Mouse (Mus musculus) lung, embryonic 15.5 days (tissue): ENCODE data around the gene Tmem176a. TPM values are rescaled to one million over a fixed set of nuclear protein-coding genes. Genes with fewer than 3 reads are reported as not detected.

Source experiments
- ATAC-seq: fragments of 200-750 bp; cut with Nextera tagmentation; 2 replicates; pipeline ENCODE4 v1.8.0; 2017; ENCODE audit warnings: moderate number of reproducible peaks, borderline replicate concordance; ENCODE audit not compliant: low FRiP score, low TSS enrichment; ENCODE audit errors: extremely low read depth
- H3K27ac ChIP-seq: fragments of 300-500 bp; sonication (generic); 2 replicates; pipeline ENCODE4 v1.5.1; 2015; ENCODE audit warnings: moderate library complexity, mild to moderate bottlenecking, inconsistent platforms
- H3K27me3 ChIP-seq: fragments of 300-500 bp; sonication (generic); 2 replicates; pipeline ENCODE4 v1.6.1; 2015; ENCODE audit warnings: inconsistent platforms
- H3K36me3 ChIP-seq: fragments of 300-500 bp; sonication (generic); 2 replicates; pipeline ENCODE4 v1.6.1; 2015; ENCODE audit warnings: inconsistent platforms
- H3K4me1 ChIP-seq: fragments of 300-500 bp; sonication (generic); 2 replicates; pipeline ENCODE4 v1.6.1; 2015; ENCODE audit warnings: inconsistent platforms
- H3K4me2 ChIP-seq: fragments of 300-500 bp; sonication (generic); 2 replicates; pipeline ENCODE4 v1.6.1; 2015; ENCODE audit warnings: inconsistent platforms, mild to moderate bottlenecking, moderate library complexity
- H3K4me3 ChIP-seq: fragments of 300-500 bp; sonication (generic); 2 replicates; pipeline ENCODE4 v1.5.1; 2015; ENCODE audit warnings: mild to moderate bottlenecking, inconsistent platforms
- H3K9ac ChIP-seq: fragments of 300-500 bp; sonication (generic); 2 replicates; pipeline ENCODE4 v1.6.1; 2015; ENCODE audit warnings: inconsistent platforms
- H3K9me3 ChIP-seq: fragments of 300-500 bp; sonication (generic); 2 replicates; pipeline ENCODE4 v1.6.1; 2016; ENCODE audit warnings: inconsistent platforms
- WGBS: fragments of 180-500 bp; shearing (Covaris S2); methylation state at CpG from one replicate; pipeline ENCODE4 v1.1.7; 2015; 5-methylcytosine and 5-hydroxymethylcytosine counted together
- polyA plus RNA-seq: library from polyadenylated mRNA; unstranded; fragments of >200 nt; fragmentation: Nextera tagmentation; extraction: Ambion mirVana; gene quantifications from 2 replicates; pipeline ENCODE4 v1.2.1, GENCODE M21; 2015

Tmem176a gene
- polyA plus RNA-seq, 1 experiment from 2014 or later, result 226 TPM

DNA sequence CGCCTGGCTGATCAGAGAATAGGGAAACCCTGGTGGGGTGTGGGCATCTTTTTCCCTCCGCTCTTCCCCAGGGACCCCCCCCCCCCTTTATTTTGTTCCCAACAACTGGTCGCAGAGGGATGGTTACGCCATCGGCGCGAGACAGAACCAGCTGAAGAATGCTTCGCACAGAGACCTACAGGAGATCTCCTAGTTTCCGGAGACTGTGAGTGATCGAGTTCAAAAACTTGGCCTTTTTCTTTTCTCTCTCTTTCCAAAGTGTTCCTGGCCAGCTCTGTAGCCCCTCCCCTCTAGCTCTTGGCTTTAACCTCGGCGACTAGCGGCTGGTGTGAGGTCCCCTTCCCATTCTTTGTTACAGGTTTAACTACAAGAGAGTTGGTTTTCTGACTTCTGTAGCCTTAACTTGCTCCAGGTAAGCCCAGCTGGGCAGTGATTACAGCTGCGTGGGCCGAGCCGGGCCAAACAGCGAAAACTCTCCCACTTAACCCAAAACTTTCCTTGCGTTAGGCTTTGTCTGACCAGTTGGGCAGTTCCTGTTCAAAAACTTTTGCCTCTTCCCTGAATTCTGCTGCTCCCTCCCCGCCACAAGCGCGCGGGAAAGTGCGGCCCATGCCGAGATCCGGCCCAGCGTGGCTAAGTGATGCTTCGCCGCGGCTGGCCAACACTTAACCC, 11.2 kb downstream of the Tmem176a start:
- peak; percentile 85 for ATAC-seq
- under 1% methylated on average over 27 of the region's 29 CpGs for WGBS
- Histone ChIP-seq H3K4me2 (peak overlapping the region; percentile 72), H3K4me1 (peaks cover 8% of the 10 kb centered on the region; the same call in 1 of the 2 replicates), H3K27ac (peak overlapping the region; percentile 98), H3K9ac (peak overlapping the region; percentile 52), H3K36me3 (no peaks in the 10 kb centered on the region), H3K9me3 (no peaks in the 10 kb centered on the region), H3K27me3 (no peaks in the 10 kb centered on the region), H3K4me3 (peak overlapping the region; percentile 44)

DNA sequence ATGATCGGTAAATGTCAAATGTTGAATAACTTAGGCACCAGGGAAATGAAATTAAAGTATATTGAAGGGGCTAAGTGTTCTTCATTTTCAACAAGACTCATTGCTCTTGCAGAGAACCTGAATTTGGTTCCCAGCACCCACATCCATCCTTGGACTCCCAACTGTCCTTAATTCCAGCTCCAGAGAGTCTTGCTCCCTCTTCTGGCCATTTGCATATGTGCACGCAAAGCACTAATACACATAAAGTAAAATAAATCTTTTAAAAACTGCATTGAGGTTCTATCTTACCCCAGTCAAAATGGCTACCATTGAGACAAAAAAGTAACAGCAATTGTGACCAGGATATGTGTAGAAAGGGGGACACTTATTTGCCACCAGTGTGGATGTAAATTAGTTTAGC, 13.4 kb downstream of the Tmem176a start:
- H3K4me2 ChIP-seq, result no peak overlapping the region
- no peaks in the 10 kb centered on the region for H3K9me3 ChIP-seq
- no peak overlapping the region for H3K9ac ChIP-seq
- peaks cover 22% of the 10 kb centered on the region for H3K4me1 ChIP-seq
- WGBS, result 91% methylated on average over 2 of the region's 2 CpGs
- ATAC-seq, result no peak
- H3K27ac ChIP-seq, result no peak overlapping the region
- H3K4me3 ChIP-seq, result no peak overlapping the region
- H3K36me3 ChIP-seq, result no peaks in the 10 kb centered on the region
- H3K27me3 ChIP-seq, result no peaks in the 10 kb centered on the region

DNA sequence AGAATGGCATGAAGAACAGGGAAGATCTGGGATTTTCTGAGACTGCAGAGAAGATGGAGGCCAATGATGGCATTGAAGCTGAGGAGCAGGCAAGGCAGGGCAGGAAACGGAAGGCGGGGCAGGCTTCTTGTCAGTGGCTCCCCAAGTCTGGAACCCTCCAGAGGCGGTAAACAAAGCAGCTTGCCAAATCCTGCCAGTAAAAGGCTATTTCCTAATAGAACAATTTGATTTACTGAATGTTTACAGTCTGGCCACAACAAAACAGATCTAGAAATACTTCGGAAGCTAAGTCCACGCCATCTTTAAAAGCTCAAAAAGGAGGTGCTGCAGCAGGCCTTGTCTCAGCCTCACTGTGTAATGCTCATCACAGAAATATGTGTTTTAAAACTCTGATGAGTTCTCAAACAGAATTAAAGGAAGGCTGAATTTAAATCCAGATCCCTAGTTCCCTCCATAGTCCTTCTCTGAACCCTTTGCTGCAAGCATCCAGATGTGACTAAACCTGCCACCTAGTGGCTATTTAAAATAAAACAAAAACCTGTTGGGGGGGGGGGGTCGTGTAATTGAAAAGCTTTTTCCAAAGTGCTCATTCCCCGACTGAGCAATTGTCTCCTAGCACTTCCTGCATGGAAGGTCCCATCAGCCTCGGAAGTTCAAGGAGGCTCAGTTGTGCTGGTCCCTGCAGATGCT, 17.0 kb downstream of the Tmem176a start:
- no peaks in the 10 kb centered on the region for H3K9me3 ChIP-seq
- H3K36me3 ChIP-seq, result no peaks in the 10 kb centered on the region
- no peak overlapping the region for H3K4me3 ChIP-seq
- H3K27me3 ChIP-seq, result no peaks in the 10 kb centered on the region
- H3K27ac ChIP-seq, result peak overlapping the region; percentile 41
- WGBS, result 26% methylated on average over 8 of the region's 8 CpGs
- H3K4me2 ChIP-seq, result no peak overlapping the region
- peak; percentile 40; the same call in 1 of the 2 replicates for ATAC-seq
- H3K9ac ChIP-seq, result no peak overlapping the region
- peaks cover 21% of the 10 kb centered on the region for H3K4me1 ChIP-seq

DNA sequence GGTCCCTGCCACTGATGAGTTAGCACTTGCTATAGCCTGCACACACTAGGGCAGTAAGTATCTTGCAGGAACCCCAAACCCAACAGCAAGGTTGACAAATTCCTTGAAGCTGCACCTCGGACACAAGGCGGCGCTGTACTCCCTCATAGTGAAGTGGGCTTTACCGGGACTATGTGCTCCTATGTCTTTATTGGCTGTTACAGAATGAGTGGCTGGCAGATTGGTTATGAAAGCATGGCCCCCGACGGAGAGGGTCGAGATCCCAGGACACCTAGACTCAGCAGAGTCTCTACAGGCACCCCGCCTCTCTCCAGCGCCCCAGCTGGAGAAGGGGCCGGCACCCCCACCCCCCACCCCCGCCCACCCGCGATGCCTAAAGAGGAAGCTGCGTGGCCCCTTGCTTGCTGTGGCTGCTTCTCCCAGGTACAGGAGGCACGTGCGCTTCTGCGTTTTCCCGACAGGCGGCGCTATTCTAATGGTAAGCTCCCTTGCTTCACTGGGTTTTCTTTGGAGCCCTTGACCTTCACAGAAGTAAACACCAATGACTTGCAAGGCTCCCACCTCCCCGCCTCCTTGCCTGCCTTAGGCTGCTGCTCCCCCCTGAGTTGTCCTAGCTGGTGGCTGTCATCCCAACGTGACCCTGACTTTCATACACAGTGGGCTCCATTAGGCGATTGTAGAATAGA, 19.6 kb downstream of the Tmem176a start:
- ATAC-seq, result peak; percentile 34; the same call in 1 of the 2 replicates
- WGBS, result 9% methylated on average over 22 of the region's 23 CpGs

DNA sequence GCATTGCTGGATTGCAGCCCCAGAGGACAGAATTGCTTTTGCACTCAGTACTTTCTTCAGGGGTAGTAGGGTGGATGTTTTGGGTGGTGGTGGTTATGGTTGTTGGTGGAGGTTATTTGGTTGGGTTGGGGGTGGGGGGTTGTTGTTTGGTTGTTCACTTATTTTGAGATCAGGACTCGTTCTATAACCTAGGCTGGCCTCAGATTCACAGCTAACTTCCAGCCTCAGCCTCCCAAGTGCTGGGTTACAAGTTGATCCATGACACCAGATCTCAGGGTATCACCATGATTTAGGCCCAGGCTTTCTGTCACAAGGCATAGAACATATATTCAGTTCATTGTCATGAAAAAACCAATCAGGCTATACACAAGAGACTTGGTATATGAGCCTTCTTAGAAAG, 20.1 kb downstream of the Tmem176a start:
- no peaks in the 10 kb centered on the region for H3K9me3 ChIP-seq
- no peak overlapping the region for H3K4me2 ChIP-seq
- no peaks in the 10 kb centered on the region for H3K27me3 ChIP-seq
- no peaks in the 10 kb centered on the region for H3K36me3 ChIP-seq
- no peak overlapping the region for H3K9ac ChIP-seq
- no peak overlapping the region for H3K27ac ChIP-seq
- H3K4me3 ChIP-seq, result no peak overlapping the region
- WGBS, result 79% methylated on average over 1 of the region's 1 CpGs
- peaks cover 19% of the 10 kb centered on the region for H3K4me1 ChIP-seq
- ATAC-seq, result no peak

More for the DNA sequence above, 19.6 kb downstream of the Tmem176a start:
- Histone ChIP-seq H3K4me1 (peaks cover 19% of the 10 kb centered on the region), H3K9me3 (no peaks in the 10 kb centered on the region), H3K27me3 (no peaks in the 10 kb centered on the region), H3K4me3 (peak overlapping the region; percentile 18; the same call in 1 of the 2 replicates), H3K4me2 (peak overlapping the region; percentile 45), H3K27ac (no peak overlapping the region), H3K36me3 (no peaks in the 10 kb centered on the region), H3K9ac (no peak overlapping the region)

DNA sequence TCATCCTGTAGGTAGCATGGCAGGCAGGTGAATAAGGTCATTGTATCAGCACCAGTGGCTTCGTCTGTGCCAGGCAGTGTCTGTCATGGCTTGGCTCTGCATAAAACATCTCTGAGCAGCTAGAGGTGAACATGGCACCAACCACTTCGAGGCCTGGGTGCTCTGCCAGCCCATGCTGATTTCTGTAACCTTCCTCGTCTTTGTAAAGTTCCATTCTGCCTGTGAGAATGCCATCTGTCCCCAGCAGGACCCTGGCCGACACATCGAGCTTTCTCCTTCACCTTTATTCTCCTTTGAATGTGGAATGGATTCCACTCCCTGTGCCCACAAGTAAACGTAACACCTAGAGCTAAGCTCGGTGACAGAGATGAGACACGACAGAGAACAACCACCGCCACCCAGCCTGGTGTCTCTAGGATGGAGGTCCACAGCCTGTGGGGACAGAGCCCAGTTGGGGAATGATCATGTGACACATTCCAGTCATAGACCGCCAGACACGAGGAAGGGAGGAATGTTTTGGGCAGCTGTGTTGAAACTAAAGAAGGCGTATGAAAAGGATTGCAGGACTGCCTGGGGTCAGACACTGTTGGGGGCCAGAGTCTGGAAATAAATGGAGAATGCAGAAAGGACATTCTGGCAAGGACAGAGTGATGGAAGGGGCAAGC, 21.0 kb downstream of the Tmem176a start:
- Histone ChIP-seq H3K4me1 (peaks cover 19% of the 10 kb centered on the region), H3K36me3 (no peaks in the 10 kb centered on the region), H3K9ac (no peak overlapping the region), H3K27ac (0 out of 2 replicates have a peak overlapping the region, but pooled peaks have one; percentile 1), H3K4me2 (no peak overlapping the region), H3K4me3 (no peak overlapping the region), H3K27me3 (no peaks in the 10 kb centered on the region), H3K9me3 (no peaks in the 10 kb centered on the region)
- 66% methylated on average over 12 of the region's 12 CpGs for WGBS
- ATAC-seq, result peak; percentile 51; the same call in 1 of the 2 replicates

DNA sequence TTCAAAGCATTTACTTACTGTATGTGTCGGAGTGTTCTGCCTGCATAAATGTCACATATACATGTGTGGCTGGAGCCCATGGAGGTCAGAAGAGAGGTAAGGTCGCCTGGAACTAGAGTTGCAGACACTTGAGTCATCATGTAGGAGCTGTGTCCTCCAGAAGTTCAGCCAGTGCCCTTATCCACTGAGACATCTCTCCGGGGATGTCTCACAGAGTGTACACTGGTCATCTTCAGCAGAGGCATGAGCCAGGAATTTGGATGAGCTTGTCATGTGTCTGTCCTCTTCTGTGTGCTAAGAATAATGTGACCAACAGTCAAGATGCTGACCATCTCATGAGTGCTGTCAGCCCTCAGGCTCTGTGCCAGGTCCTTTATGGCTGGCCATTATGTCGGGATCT, 22.1 kb downstream of the Tmem176a start:
- Histone ChIP-seq H3K36me3 (no peaks in the 10 kb centered on the region), H3K9ac (no peak overlapping the region), H3K27ac (no peak overlapping the region), H3K9me3 (no peaks in the 10 kb centered on the region), H3K4me1 (peaks cover 12% of the 10 kb centered on the region), H3K4me2 (no peak overlapping the region), H3K27me3 (no peaks in the 10 kb centered on the region), H3K4me3 (no peak overlapping the region)
- no peak for ATAC-seq
- WGBS, result 60% methylated on average over 4 of the region's 4 CpGs

DNA sequence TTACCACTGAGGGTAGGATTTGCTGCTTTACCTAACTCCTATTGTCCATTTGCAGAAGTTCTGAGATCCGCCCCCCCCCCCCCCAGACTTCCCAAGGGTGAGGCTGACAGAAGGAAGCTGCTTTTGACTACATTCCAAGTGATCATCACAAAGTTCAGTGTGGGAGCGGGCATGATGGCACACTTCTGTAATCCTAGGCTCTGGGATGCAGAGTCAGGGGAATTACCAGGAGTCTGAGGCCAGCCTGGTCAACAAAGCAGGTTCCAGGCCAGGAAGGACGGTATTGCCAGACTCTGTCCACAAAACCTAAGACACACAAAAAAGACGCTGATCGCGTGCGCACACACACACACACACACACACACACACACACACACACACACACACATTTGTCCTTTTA, 22.8 kb downstream of the Tmem176a start:
- WGBS, result 74% methylated on average over 7 of the region's 7 CpGs
- Histone ChIP-seq H3K4me1 (peaks cover 6% of the 10 kb centered on the region; the same call in 1 of the 2 replicates), H3K36me3 (no peaks in the 10 kb centered on the region), H3K9ac (no peak overlapping the region), H3K27ac (no peak overlapping the region), H3K27me3 (no peaks in the 10 kb centered on the region), H3K4me3 (no peak overlapping the region), H3K4me2 (no peak overlapping the region), H3K9me3 (no peaks in the 10 kb centered on the region)
- ATAC-seq, result no peak

DNA sequence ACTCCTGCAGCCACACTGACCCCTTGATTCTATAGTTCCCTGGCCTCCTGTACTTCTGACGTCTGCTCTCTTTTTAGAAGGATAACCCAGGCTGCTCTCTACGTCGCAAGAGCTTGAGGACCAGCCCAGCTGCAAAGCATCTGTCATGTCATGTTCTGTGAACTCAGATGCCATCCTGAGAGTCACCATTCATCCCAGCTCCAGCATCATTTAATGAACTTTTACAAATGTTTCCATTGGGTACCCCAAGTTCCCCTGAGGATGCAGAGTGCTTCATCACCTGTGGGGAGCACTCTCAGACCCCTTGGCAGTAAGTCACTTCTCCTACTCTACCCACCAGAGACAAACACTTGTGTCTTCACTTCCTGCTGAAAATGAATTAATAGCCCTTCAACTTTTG, 23.5 kb downstream of the Tmem176a start:
- Histone ChIP-seq H3K9me3 (no peaks in the 10 kb centered on the region), H3K4me1 (peaks cover 6% of the 10 kb centered on the region; the same call in 1 of the 2 replicates), H3K4me3 (no peak overlapping the region), H3K4me2 (no peak overlapping the region), H3K27me3 (no peaks in the 10 kb centered on the region), H3K36me3 (no peaks in the 10 kb centered on the region), H3K9ac (no peak overlapping the region), H3K27ac (no peak overlapping the region)
- ATAC-seq, result no peak
- 39% methylated on average over 3 of the region's 3 CpGs for WGBS

DNA sequence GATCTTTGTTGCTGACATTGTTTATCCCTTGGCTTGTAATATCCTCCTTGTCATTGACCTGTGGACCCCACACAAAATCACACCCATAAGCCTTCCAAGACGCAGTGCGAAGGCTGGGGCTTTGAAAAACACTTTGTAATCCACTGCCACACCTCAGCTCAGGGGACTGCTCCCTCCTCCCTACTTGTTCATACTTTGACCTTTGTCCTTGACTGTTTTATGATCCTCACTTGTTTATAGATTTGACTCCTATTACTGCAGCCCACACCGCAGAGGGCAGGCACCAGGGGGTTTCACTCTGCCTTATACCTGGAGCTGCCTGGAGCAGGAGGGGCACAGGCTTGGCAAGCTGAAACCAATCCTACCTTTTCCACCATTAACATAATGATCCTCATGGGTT, 24.0 kb downstream of the Tmem176a start:
- no peak overlapping the region for H3K4me2 ChIP-seq
- H3K36me3 ChIP-seq, result no peaks in the 10 kb centered on the region
- no peak overlapping the region for H3K9ac ChIP-seq
- no peak overlapping the region for H3K27ac ChIP-seq
- peaks cover 6% of the 10 kb centered on the region; the same call in 1 of the 2 replicates for H3K4me1 ChIP-seq
- no peak overlapping the region for H3K4me3 ChIP-seq
- H3K9me3 ChIP-seq, result no peaks in the 10 kb centered on the region
- no peaks in the 10 kb centered on the region for H3K27me3 ChIP-seq
- ATAC-seq, result no peak
- WGBS, result 52% methylated on average over 3 of the region's 3 CpGs

DNA sequence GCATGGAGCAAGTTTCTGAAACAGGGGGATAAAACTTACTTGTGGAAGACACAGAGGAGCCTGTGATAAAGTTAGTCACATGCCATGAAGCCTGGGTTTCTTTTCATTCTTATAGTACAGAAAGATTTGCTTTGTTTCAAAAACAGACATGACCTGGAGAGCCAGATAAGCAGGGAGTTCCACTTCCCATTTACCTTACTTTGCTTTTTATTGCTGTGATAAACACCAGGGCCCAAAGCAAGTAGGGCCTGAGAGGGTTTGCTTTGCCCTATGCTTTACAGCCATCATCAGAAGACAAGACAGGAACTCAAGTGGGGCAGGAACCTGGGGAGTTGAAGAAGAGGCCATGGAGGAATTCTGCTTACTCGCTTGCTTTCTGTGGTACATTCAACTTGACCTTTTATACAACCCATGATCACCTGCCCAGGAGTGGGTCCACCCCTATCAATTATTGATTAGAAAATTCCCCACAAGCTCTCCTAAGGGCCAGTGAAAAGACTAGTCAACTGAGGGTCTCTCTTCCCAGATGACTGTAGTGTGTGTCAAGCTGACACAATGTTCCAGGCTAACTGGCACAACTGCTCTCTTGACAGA, 24.5 kb downstream of the Tmem176a start:
- no peaks in the 10 kb centered on the region for H3K36me3 ChIP-seq
- no peak overlapping the region for H3K4me2 ChIP-seq
- 88% methylated on average over 1 of the region's 1 CpGs for WGBS
- peaks cover 4% of the 10 kb centered on the region; the same call in 1 of the 2 replicates for H3K4me1 ChIP-seq
- no peak for ATAC-seq
- H3K27ac ChIP-seq, result no peak overlapping the region
- no peaks in the 10 kb centered on the region for H3K27me3 ChIP-seq
- no peaks in the 10 kb centered on the region for H3K9me3 ChIP-seq
- H3K4me3 ChIP-seq, result no peak overlapping the region
- no peak overlapping the region for H3K9ac ChIP-seq
